Mouse (Mus musculus) adrenal gland, adult 8-10 months (tissue): ENCODE measurements around the gene Hoxa1. TPM values are rescaled to one million over a fixed set of nuclear protein-coding genes. Genes with fewer than 3 reads are reported as not detected.

ENCODE experiments used
- total RNA-seq, 4 experiments: library from RNA; stranded (reverse); gene quantifications; 2 replicates each; pipeline ENCODE4 v1.2.4; 2022

Gene Hoxa1
- total RNA-seq, 4 experiments from 2014 or later: 0.23 to 1.1 (median 0.83) TPM

Other genes with a start within 250 kb of the Hoxa1 start
- gene Skap2, start 145.8 kb downstream of the Hoxa1 start, total RNA-seq: 10 to 100 TPM; 43.7 to 73.2 (median 54.2) TPM
- gene Hoxa2, start 6.5 kb upstream of the Hoxa1 start, total RNA-seq: 1 to 10 TPM in 3 of 4 experiments, under 1 TPM in 1; 0.80 to 3.4 (median 2.6) TPM
- gene 5730596B20Rik, start 19.2 kb upstream of the Hoxa1 start, total RNA-seq: under 1 TPM; 0.17 to 0.77 (median 0.42) TPM
- gene Hoxa4, start 33.4 kb upstream of the Hoxa1 start, total RNA-seq: 1 to 10 TPM; 1.9 to 3.3 (median 2.7) TPM
- gene Hoxa5, start 46.3 kb upstream of the Hoxa1 start, total RNA-seq: 10 to 100 TPM; 10.8 to 15.6 (median 13.3) TPM
- gene Hoxa6, start 50.4 kb upstream of the Hoxa1 start, total RNA-seq: 1 to 10 TPM; 3.6 to 9.5 (median 5.2) TPM
- gene Hoxa3, start 55.0 kb upstream of the Hoxa1 start, total RNA-seq: 1 to 10 TPM; 2.9 to 9.8 (median 6.8) TPM
- 1 to 10 TPM in 2 of 4 experiments, under 1 TPM in 2; 0.49 to 2.8 (median 1.4) TPM for gene Gm28308, start 55.0 kb upstream of the Hoxa1 start, total RNA-seq
- gene Hoxa7, start 63.5 kb upstream of the Hoxa1 start, total RNA-seq: 10 to 100 TPM; 12.9 to 27.9 (median 19.1) TPM
- gene Hoxa9, start 72.8 kb upstream of the Hoxa1 start, total RNA-seq: under 1 TPM in 3 of 4 experiments, not detected in 1; 0.27 to 0.56 (median 0.55) TPM
- gene Hoxa10, start 82.5 kb upstream of the Hoxa1 start, total RNA-seq: under 1 TPM in 2 of 4 experiments, not detected in 2; 0.15 to 0.16 TPM
- not detected for gene Hoxa11, start 87.5 kb upstream of the Hoxa1 start, total RNA-seq
- gene Hoxa13, start 102.6 kb upstream of the Hoxa1 start, total RNA-seq: not detected
- not detected for gene Evx1, start 155.2 kb upstream of the Hoxa1 start, total RNA-seq